Mouse (Mus musculus) kidney, postnatal 25 days (tissue): ENCODE measurements around the gene Hmx3.

ENCODE experiments used
- DNase-seq, 2 experiments: peaks; one replicate each; pipeline ENCODE4 v3.0.0; 2021; ENCODE audit warnings: mixed read lengths in 2 of 2

Hmx3 gene

GRCm38 (mm10) chr7:131556541-131557271 lies 14.0 kb downstream of the Hmx3 start:
- DNase-seq: peak in 1 of 2 experiments; percentile 35

GRCm38 (mm10) chr7:131557751-131558150 lies 15.1 kb downstream of the Hmx3 start:
- DNase-seq: no peak

GRCm38 (mm10) chr7:131559986-131560696 lies 17.5 kb downstream of the Hmx3 start, which contains the start of gene Bub3:
TSS of gene Bub3 (plus strand) at chr7:131560222.
- peak; percentile 94 to 96 for DNase-seq

GRCm38 (mm10) chr7:131560697-131561042 lies 18.0 kb downstream of the Hmx3 start:
- no peak for DNase-seq

GRCm38 (mm10) chr7:131575246-131575645 lies 32.6 kb downstream of the Hmx3 start:
- DNase-seq: no peak

- DNase-seq: no peak
Measured at GRCm38 (mm10) chr7:131582178-131582577, 39.5 kb downstream of the Hmx3 start.

GRCm38 (mm10) chr7:131585551-131585950 lies 42.9 kb downstream of the Hmx3 start:
- DNase-seq: no peak
